Mouse (Mus musculus) limb, embryonic 10.5 days (tissue): ENCODE data around the gene Il3. TPM values are rescaled to one million over a fixed set of nuclear protein-coding genes. Genes with fewer than 3 reads are reported as not detected.

Experiments used
- DNase-seq: peaks from one replicate; pipeline ENCODE4 v3.0.0-alpha.2; 2017; ENCODE audit warnings: low spot score
- H3K27ac ChIP-seq: fragments of 300-500 bp; sonication (generic); 2 replicates; pipeline ENCODE4 v1.5.1; 2016; ENCODE audit warnings: mild to moderate bottlenecking
- H3K27me3 ChIP-seq: fragments of 300-500 bp; sonication (generic); 2 replicates; pipeline ENCODE4 v1.6.1; 2016; ENCODE audit warnings: low read depth, mild to moderate bottlenecking; ENCODE audit not compliant: poor library complexity, severe bottlenecking
- H3K36me3 ChIP-seq: fragments of 300-500 bp; sonication (generic); 2 replicates; pipeline ENCODE4 v1.6.1; 2016; ENCODE audit warnings: mild to moderate bottlenecking, moderate library complexity
- H3K4me1 ChIP-seq: fragments of 300-500 bp; sonication (generic); 2 replicates; pipeline ENCODE4 v1.6.1; 2016
- H3K4me3 ChIP-seq: fragments of 300-500 bp; sonication (generic); 2 replicates; pipeline ENCODE4 v1.5.1; 2016; ENCODE audit warnings: mild to moderate bottlenecking, moderate library complexity
- H3K9me3 ChIP-seq: fragments of 300-500 bp; sonication (generic); replicated peaks from 2 replicates; pipeline ENCODE4 v1.6.1; 2016; ENCODE audit warnings: mild to moderate bottlenecking
- WGBS: fragments of 180-500 bp; shearing (Covaris S2); methylation state at CpG from one replicate; pipeline ENCODE4 v1.1.7; 2016; 5-methylcytosine and 5-hydroxymethylcytosine counted together
- polyA plus RNA-seq: library from polyadenylated mRNA; unstranded; fragments of >200 nt; fragmentation: Nextera tagmentation; extraction: Ambion mirVana; gene quantifications from 2 replicates; pipeline ENCODE4 v1.2.1, GENCODE M21; 2016

Il3 gene
- polyA plus RNA-seq, 1 experiment from 2014 or later: not detected

- 35% methylated on average over 6 of the region's 6 CpGs for WGBS
- H3K4me3 ChIP-seq: no peak overlapping the region
- no peak overlapping the region for H3K27ac ChIP-seq
- H3K36me3 ChIP-seq: no peaks in the 10 kb centered on the region
- H3K9me3 ChIP-seq: no peaks in the 10 kb centered on the region
- no peaks in the 10 kb centered on the region for H3K27me3 ChIP-seq
- H3K4me1 ChIP-seq: no peaks in the 10 kb centered on the region; the same call in 1 of the 2 replicates
- DNase-seq: no peak
These were observed 47.0 kb downstream of the Il3 start for GRCm38 (mm10) chr11:54219903-54220740.

GRCm38 (mm10) chr11:54219191-54219590, 47.9 kb downstream of the Il3 start:
- no peak for DNase-seq
- no peaks in the 10 kb centered on the region for H3K9me3 ChIP-seq
- H3K27me3 ChIP-seq: no peaks in the 10 kb centered on the region
- no peaks in the 10 kb centered on the region; the same call in 1 of the 2 replicates for H3K4me1 ChIP-seq
- H3K4me3 ChIP-seq: no peak overlapping the region
- WGBS: 92% methylated on average over 1 of the region's 1 CpGs
- H3K36me3 ChIP-seq: no peaks in the 10 kb centered on the region
- no peak overlapping the region for H3K27ac ChIP-seq

- 78% methylated on average over 7 of the region's 7 CpGs for WGBS
- H3K36me3 ChIP-seq: no peaks in the 10 kb centered on the region
- H3K27me3 ChIP-seq: no peaks in the 10 kb centered on the region
These were observed 49.7 kb downstream of the Il3 start for GRCm38 (mm10) chr11:54217384-54217783.

GRCm38 (mm10) chr11:54216091-54216490, 51.0 kb downstream of the Il3 start:
- H3K4me3 ChIP-seq: no peak overlapping the region
- no peaks in the 10 kb centered on the region; the same call in 1 of the 2 replicates for H3K4me1 ChIP-seq
- 84% methylated on average over 6 of the region's 6 CpGs for WGBS
- no peak overlapping the region for H3K27ac ChIP-seq
- H3K27me3 ChIP-seq: no peaks in the 10 kb centered on the region
- H3K9me3 ChIP-seq: no peaks in the 10 kb centered on the region
- H3K36me3 ChIP-seq: no peaks in the 10 kb centered on the region
- DNase-seq: no peak

More at GRCm38 (mm10) chr11:54217384-54217783, 49.7 kb downstream of the Il3 start:
- Histone ChIP-seq H3K4me3 (no peak overlapping the region), H3K9me3 (no peaks in the 10 kb centered on the region), H3K4me1 (no peaks in the 10 kb centered on the region; the same call in 1 of the 2 replicates), H3K27ac (no peak overlapping the region)
- DNase-seq: no peak

Other genes with a start within 250 kb of the Il3 start
- gene Slc22a4, start 239.2 kb downstream of the Il3 start, polyA plus RNA-seq: 1.1 TPM in 2 replicates
- gene Pdlim4, start 198.3 kb downstream of the Il3 start, polyA plus RNA-seq: 160 and 171 TPM in 2 replicates
- gene P4ha2, start 167.2 kb downstream of the Il3 start, polyA plus RNA-seq: 35.6 and 38.7 TPM in 2 replicates
- gene Csf2, start 17.6 kb downstream of the Il3 start, polyA plus RNA-seq: not detected in 2 replicates
- gene Acsl6, start 36.5 kb upstream of the Il3 start, polyA plus RNA-seq: 1.5 and 1.7 TPM in 2 replicates
- gene Meikin, start 103.4 kb upstream of the Il3 start, polyA plus RNA-seq: not detected in 2 replicates
- 7.6 and 9.9 TPM in 2 replicates for gene Fnip1, start 170.9 kb upstream of the Il3 start, polyA plus RNA-seq